ENCODE assay signal across 10 mouse cellular contexts in the genomic region with DNA sequence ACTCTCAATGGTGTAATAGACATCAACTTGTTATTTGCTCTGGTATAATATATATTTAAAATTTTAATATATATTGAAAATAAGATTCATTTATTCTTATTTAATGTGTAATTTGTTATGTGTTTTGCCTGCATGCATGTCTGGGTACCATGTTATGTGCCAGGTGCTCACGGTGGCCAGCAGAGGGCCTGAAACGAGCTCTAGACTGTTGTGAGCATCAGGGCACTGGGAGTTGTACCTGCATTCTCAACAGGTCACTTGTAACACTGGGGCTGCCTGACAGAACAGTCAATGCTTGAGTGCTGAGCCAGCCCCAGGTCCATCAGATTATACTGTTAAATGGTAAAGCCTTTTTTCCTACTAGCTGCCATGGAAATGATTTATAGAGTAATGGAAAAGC. TPM values are rescaled to one million over a fixed set of nuclear protein-coding genes. Genes with fewer than 3 reads are reported as not detected.
DNase-seq lines count a peak whose midpoint lies in the region; ATAC-seq and TF ChIP-seq lines count a peak whose summit lies in the region.
"Had no signal": no experiment of that assay in that cellular context is flagged by ENCODE, and none has a peak within 500 bp of the region (broad histone marks: within the 10 kb centered on the region; RNA-seq: fewer than 3 reads in every experiment).

No protein-coding gene starts in this region.

- no peak for DNase-seq in heart, postnatal 0 days (ENCODE audit: low spot score)
- DNase-seq in heart, postnatal 36 days = no peak
- DNase-seq in ZHBTc4 (ENCODE audit: low read depth, low spot score) = peak; percentile 48
- DNase-seq in mesoderm, embryonic 11.5 days (ENCODE audit: low read depth, low spot score) = peak; percentile 5
- no peak for DNase-seq in Muller cell, postnatal 12 days (ENCODE audit: inconsistent ontology term)
- DNase-seq in frontal cortex, postnatal 14 days (ENCODE audit: low spot score in 2 of 2) = no peak
- DNase-seq: adrenal gland, adult 8-10 months had no signal

- H3K27me3 ChIP-seq in heart, postnatal 0 days (ENCODE audit: control insufficient read depth, insufficient read depth, low read length) = no peaks in the 10 kb centered on the region
- H3K27me3 ChIP-seq in midbrain, embryonic 16.5 days (ENCODE audit: control insufficient read depth, insufficient read depth, low read depth, low read length) = no peaks in the 10 kb centered on the region
- H3K27me3 ChIP-seq in midbrain, embryonic 13.5 days = no peaks in the 10 kb centered on the region
- H3K27me3 ChIP-seq: limb, embryonic 15.5 days had no signal

- no peak for TF ChIP-seq EP300 in heart, postnatal 0 days (IDR thresholded peaks at IDR 0.05; ENCODE audit: low read depth)

- TF ChIP-seq CTCF in heart, postnatal 0 days (IDR thresholded peaks at IDR 0.05; ENCODE audit: low read depth) = peak; percentile 29

- no peak overlapping the region for H3K27ac ChIP-seq in heart, postnatal 0 days (ENCODE audit: low read depth)
- H3K27ac ChIP-seq in midbrain, embryonic 16.5 days (ENCODE audit: low read length) = no peak overlapping the region
- no peak overlapping the region for H3K27ac ChIP-seq in midbrain, embryonic 13.5 days
- H3K27ac ChIP-seq: limb, embryonic 15.5 days had no signal

- no peaks in the 10 kb centered on the region for H3K4me1 ChIP-seq in heart, postnatal 0 days (ENCODE audit: control insufficient read depth, insufficient read depth)
- H3K4me1 ChIP-seq in midbrain, embryonic 16.5 days (ENCODE audit: control insufficient read depth, insufficient read depth, low read length) = no peaks in the 10 kb centered on the region
- no peaks in the 10 kb centered on the region for H3K4me1 ChIP-seq in midbrain, embryonic 13.5 days (replicated peaks)
- H3K4me1 ChIP-seq: limb, embryonic 15.5 days had no signal

- 58% methylated on average over 2 of the region's 2 CpGs for WGBS in heart, postnatal 0 days
- 77% methylated on average over 2 of the region's 2 CpGs for WGBS in midbrain, embryonic 16.5 days
- 73% methylated on average over 2 of the region's 2 CpGs for WGBS in midbrain, embryonic 13.5 days

- H3K4me2 ChIP-seq in heart, postnatal 0 days (ENCODE audit: low read depth, low read length) = no peak overlapping the region
- no peak overlapping the region for H3K4me2 ChIP-seq in midbrain, embryonic 16.5 days (ENCODE audit: low read length)
- H3K4me2 ChIP-seq in midbrain, embryonic 13.5 days (replicated peaks) = no peak overlapping the region
- H3K4me2 ChIP-seq: limb, embryonic 15.5 days had no signal

- H3K4me3 ChIP-seq in heart, postnatal 0 days (ENCODE audit: low read depth, low read length) = no peak overlapping the region
- H3K4me3 ChIP-seq in midbrain, embryonic 16.5 days (ENCODE audit: low read depth, low read length) = no peak overlapping the region
- no peak overlapping the region for H3K4me3 ChIP-seq in midbrain, embryonic 13.5 days (replicated peaks)
- H3K4me3 ChIP-seq: limb, embryonic 15.5 days had no signal

- intact Hi-C loops in heart, postnatal 36 days (cut with DNase I) = no loop called here

- H3K36me3 ChIP-seq in heart, postnatal 0 days (replicated peaks; ENCODE audit: control insufficient read depth, insufficient read depth, low read length) = peaks cover 54% of the 10 kb centered on the region
- peaks cover 19% of the 10 kb centered on the region for H3K36me3 ChIP-seq in midbrain, embryonic 16.5 days (ENCODE audit: control insufficient read depth, insufficient read depth, low read length)
- H3K36me3 ChIP-seq in midbrain, embryonic 13.5 days = peaks cover 35% of the 10 kb centered on the region

- no peak overlapping the region for H3K9ac ChIP-seq in heart, postnatal 0 days (replicated peaks; ENCODE audit: low read depth, low read length)
- H3K9ac ChIP-seq in midbrain, embryonic 16.5 days (ENCODE audit: low read depth, low read length) = no peak overlapping the region
- no peak overlapping the region for H3K9ac ChIP-seq in midbrain, embryonic 13.5 days (replicated peaks)
- H3K9ac ChIP-seq: limb, embryonic 15.5 days had no signal

- no peaks in the 10 kb centered on the region for H3K9me3 ChIP-seq in heart, postnatal 0 days (replicated peaks; ENCODE audit: control insufficient read depth, low read length)
- no peaks in the 10 kb centered on the region for H3K9me3 ChIP-seq in midbrain, embryonic 16.5 days (replicated peaks; ENCODE audit: control insufficient read depth, low read length, poor library complexity, severe bottlenecking)
- no peaks in the 10 kb centered on the region for H3K9me3 ChIP-seq in midbrain, embryonic 13.5 days
- H3K9me3 ChIP-seq: limb, embryonic 15.5 days had no signal

- ATAC-seq in heart, postnatal 0 days (ENCODE audit: insufficient read depth, low read depth) = no peak
- ATAC-seq in midbrain, embryonic 16.5 days = 0 out of 2 replicates have a peak, but pooled peaks have one; percentile 42
- ATAC-seq in midbrain, embryonic 13.5 days = no peak

RNA-seq across cellular contexts. Expression of gene Gin1, which starts 43.2 kb away (rescaled TPM):
- total RNA-seq in heart, postnatal 0 days (2014; rRNA removed; ENCODE audit: low replicate concordance) = 0.80 and 1.6 TPM in 2 replicates
- 21.3 and 22.7 TPM in 2 replicates for polyA plus RNA-seq in heart, postnatal 0 days (2015; fragmentation: Nextera tagmentation; extraction: Ambion mirVana)
- 1 to 10 TPM; 6.3 to 7.7 TPM for total RNA-seq in heart, postnatal 36 days (2021)
- 13.5 and 16.8 TPM in 2 replicates for polyA plus RNA-seq in midbrain, embryonic 16.5 days (2015; fragmentation: Nextera tagmentation; extraction: Ambion mirVana)
- polyA plus RNA-seq in midbrain, embryonic 13.5 days (2015; fragmentation: Nextera tagmentation; extraction: Ambion mirVana) = 19.0 and 20.1 TPM in 2 replicates

RNA-seq across cellular contexts. Expression of gene Ppip5k2, which starts 43.5 kb away (rescaled TPM):
- 68.0 and 75.2 TPM in 2 replicates for total RNA-seq in heart, postnatal 0 days (2014; rRNA removed; ENCODE audit: low replicate concordance)
- 42.4 and 44.8 TPM in 2 replicates for polyA plus RNA-seq in heart, postnatal 0 days (2015; fragmentation: Nextera tagmentation; extraction: Ambion mirVana)
- 100 to 1,000 TPM in 1 of 2 experiments, 10 to 100 TPM in 1; 86.8 to 102 TPM for total RNA-seq in heart, postnatal 36 days (2021)
- polyA plus RNA-seq in midbrain, embryonic 16.5 days (2015; fragmentation: Nextera tagmentation; extraction: Ambion mirVana) = 62.8 and 70.1 TPM in 2 replicates
- polyA plus RNA-seq in midbrain, embryonic 13.5 days (2015; fragmentation: Nextera tagmentation; extraction: Ambion mirVana) = 63.7 and 65.8 TPM in 2 replicates

Comparison
In these comparisons a context has a peak if more than half of its experiments do, and no peak if none do; other contexts are left out.
1. DNase-seq: peak in ZHBTc4 (single experiment) and mesoderm, embryonic 11.5 days (single experiment); none in heart, postnatal 0 days (single experiment), heart, postnatal 36 days (0 of 2), Muller cell, postnatal 12 days (single experiment) and frontal cortex, postnatal 14 days (0 of 2).